Mouse (Mus musculus): ENCODE measurements at regions not wholly inside any gene's neighbourhood (a gene's known extent, or its start where the extent isn't known, plus 50 kb on each side); places are given as distances from the start of the nearest gene placed in this dataset.

DNA sequence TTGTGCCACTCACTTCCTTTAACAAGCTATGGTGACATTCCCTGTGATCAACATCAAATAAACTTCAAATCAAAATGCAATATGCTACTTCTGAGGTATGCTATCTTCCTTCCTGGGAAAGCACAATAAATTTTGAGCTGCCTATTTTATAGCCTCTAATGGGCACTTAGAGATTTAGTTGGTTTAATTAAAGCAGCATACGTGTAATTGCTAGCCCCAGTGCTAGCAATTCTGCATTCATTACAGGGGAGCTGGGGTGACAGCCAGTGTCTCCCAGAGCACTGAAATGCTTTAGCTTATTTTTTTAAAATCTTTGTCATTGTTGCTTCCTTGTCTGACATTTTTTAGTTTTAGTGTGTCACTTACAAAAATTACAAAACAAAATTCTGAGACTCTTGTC is 355.8 kb downstream of the Rnd3 start:
- TF ChIP-seq POLR2A (IDR thresholded peaks at IDR 0.05; ENCODE audit: borderline replicate concordance, extremely low read depth, insufficient read depth, insufficient read length), result no peak
- Histone ChIP-seq H3K27me3 (ENCODE audit: control insufficient read depth, insufficient read depth, low read length) (no peaks in the 10 kb centered on the region), H3K9ac (ENCODE audit: low read depth, low read length, severe bottlenecking) (no peak overlapping the region), H3K4me3 (replicated peaks; ENCODE audit: low read length) (no peak overlapping the region), H3K9me3 (ENCODE audit: control insufficient read depth, low read length) (no peaks in the 10 kb centered on the region; the same call in 1 of the 2 replicates), H3K27ac (replicated peaks; ENCODE audit: low read depth, low read length) (no peak overlapping the region), H3K4me2 (replicated peaks; ENCODE audit: low read depth, low read length, severe bottlenecking) (no peak overlapping the region), H3K4me1 (ENCODE audit: control insufficient read depth, insufficient read depth, low read length) (peaks cover 4% of the 10 kb centered on the region), H3K36me3 (ENCODE audit: control insufficient read depth, insufficient read depth, low read length) (no peaks in the 10 kb centered on the region)
- 37% methylated on average over 1 of the region's 1 CpGs for WGBS
- ATAC-seq (ENCODE audit: low FRiP score, low read depth) (no peak), DNase-seq (ENCODE audit: low spot score) (no peak)

DNA sequence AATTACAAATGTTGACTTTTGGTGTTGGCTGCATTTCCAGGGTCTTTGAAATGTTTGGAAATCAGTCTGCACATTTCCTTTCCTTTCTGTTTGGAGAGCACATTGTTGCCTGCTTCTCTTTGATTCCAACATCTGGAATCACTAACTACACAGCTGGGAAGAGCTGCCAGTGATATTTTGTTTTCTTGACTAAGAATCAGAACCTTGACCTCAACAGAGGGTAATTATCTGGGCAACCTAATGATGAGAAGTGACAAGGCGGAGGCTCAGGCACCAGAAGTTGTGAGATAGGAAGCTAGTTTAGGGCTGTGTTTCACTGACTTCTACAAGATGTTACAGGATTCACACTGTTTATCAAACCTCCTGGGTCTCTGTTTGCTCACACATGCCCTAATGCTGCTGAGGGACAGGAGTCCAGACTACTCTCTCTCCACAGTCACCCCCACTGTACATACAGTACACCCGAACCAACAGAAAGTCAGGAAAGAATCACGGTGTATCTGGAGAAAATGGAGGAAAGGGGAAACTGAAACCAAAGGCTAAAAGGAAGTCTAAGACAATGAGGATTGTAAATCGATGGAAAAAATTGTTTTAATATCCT is 359.8 kb downstream of the Rnd3 start:
- no peak for ATAC-seq (ENCODE audit: low FRiP score, low read depth)

DNA sequence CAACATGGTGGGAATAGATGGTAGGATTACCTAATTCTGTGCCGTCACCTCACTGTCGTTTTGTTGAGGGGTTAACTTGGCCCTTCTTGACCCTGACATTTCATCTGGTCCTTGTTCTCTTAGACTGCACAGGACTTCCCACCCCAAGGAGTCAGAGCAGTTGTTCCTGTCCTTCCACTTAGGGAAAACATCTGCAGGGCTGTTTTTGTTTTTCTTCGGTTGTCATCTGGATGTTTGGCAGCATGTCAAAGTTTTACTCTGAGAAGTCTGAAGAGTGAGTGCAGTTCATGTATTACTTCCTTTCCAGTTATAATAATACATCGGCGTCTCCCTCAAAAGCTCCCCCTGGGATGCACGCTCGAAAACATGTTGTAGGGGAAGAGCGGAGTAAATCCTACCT is 376.8 kb downstream of the Rnd3 start:
- peak; percentile 47; the same call in 1 of the 2 replicates for ATAC-seq (ENCODE audit: low FRiP score, low read depth)
- WGBS, result 62% methylated on average over 8 of the region's 8 CpGs
- Histone ChIP-seq H3K36me3 (ENCODE audit: control insufficient read depth, insufficient read depth, low read length) (no peaks in the 10 kb centered on the region), H3K9me3 (ENCODE audit: control insufficient read depth, low read length) (no peaks in the 10 kb centered on the region), H3K4me1 (ENCODE audit: control insufficient read depth, insufficient read depth, low read length) (no peaks in the 10 kb centered on the region), H3K4me2 (replicated peaks; ENCODE audit: low read depth, low read length, severe bottlenecking) (no peak overlapping the region), H3K4me3 (replicated peaks; ENCODE audit: low read length) (no peak overlapping the region), H3K27ac (replicated peaks; ENCODE audit: low read depth, low read length) (no peak overlapping the region), H3K27me3 (ENCODE audit: control insufficient read depth, insufficient read depth, low read length) (no peaks in the 10 kb centered on the region), H3K9ac (ENCODE audit: low read depth, low read length, severe bottlenecking) (no peak overlapping the region)
- peak; percentile 78 for DNase-seq (ENCODE audit: low spot score)
- no peak for TF ChIP-seq POLR2A (IDR thresholded peaks at IDR 0.05; ENCODE audit: borderline replicate concordance, extremely low read depth, insufficient read depth, insufficient read length)

More for the DNA sequence above, 359.8 kb downstream of the Rnd3 start:
- WGBS, result 43% methylated on average over 4 of the region's 4 CpGs
- Histone ChIP-seq H3K9ac (ENCODE audit: low read depth, low read length, severe bottlenecking) (no peak overlapping the region), H3K36me3 (ENCODE audit: control insufficient read depth, insufficient read depth, low read length) (no peaks in the 10 kb centered on the region), H3K27ac (replicated peaks; ENCODE audit: low read depth, low read length) (no peak overlapping the region), H3K4me1 (ENCODE audit: control insufficient read depth, insufficient read depth, low read length) (peaks cover 4% of the 10 kb centered on the region), H3K27me3 (ENCODE audit: control insufficient read depth, insufficient read depth, low read length) (no peaks in the 10 kb centered on the region), H3K4me3 (replicated peaks; ENCODE audit: low read length) (no peak overlapping the region), H3K4me2 (replicated peaks; ENCODE audit: low read depth, low read length, severe bottlenecking) (peak overlapping the region; percentile 16; the same call in 1 of the 2 replicates), H3K9me3 (ENCODE audit: control insufficient read depth, low read length) (no peaks in the 10 kb centered on the region; the same call in 1 of the 2 replicates)
- no peak for TF ChIP-seq POLR2A (IDR thresholded peaks at IDR 0.05; ENCODE audit: borderline replicate concordance, extremely low read depth, insufficient read depth, insufficient read length)
- peak; percentile 23 for DNase-seq (ENCODE audit: low spot score)

DNA sequence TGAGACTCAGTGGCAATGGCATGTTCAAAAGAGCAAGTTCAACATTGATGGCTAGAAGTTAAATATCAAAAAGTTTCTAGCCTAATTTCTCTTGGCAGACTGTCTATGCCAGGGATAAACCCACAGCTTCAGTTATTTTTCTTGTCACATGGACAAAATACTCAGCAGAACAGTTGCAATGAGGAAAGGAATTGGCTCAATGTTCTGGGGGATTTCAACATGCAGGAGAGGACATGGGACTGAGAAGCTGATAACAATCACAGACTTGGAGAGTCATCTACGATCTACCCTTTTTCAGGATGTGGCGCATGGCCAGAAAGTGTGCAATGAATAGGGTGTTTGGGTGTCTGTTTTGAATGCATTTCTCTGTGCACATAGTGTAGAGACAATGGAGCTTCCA is 389.9 kb downstream of the Rnd3 start:
- Histone ChIP-seq H3K4me2 (replicated peaks; ENCODE audit: low read depth, low read length, severe bottlenecking) (no peak overlapping the region), H3K4me3 (replicated peaks; ENCODE audit: low read length) (no peak overlapping the region), H3K27ac (replicated peaks; ENCODE audit: low read depth, low read length) (no peak overlapping the region), H3K36me3 (ENCODE audit: control insufficient read depth, insufficient read depth, low read length) (no peaks in the 10 kb centered on the region), H3K9me3 (ENCODE audit: control insufficient read depth, low read length) (no peaks in the 10 kb centered on the region), H3K27me3 (ENCODE audit: control insufficient read depth, insufficient read depth, low read length) (no peaks in the 10 kb centered on the region), H3K9ac (ENCODE audit: low read depth, low read length, severe bottlenecking) (no peak overlapping the region), H3K4me1 (ENCODE audit: control insufficient read depth, insufficient read depth, low read length) (no peaks in the 10 kb centered on the region)
- TF ChIP-seq POLR2A (IDR thresholded peaks at IDR 0.05; ENCODE audit: borderline replicate concordance, extremely low read depth, insufficient read depth, insufficient read length), result no peak
- ATAC-seq (ENCODE audit: low FRiP score, low read depth) (no peak), DNase-seq (ENCODE audit: low spot score) (no peak)
- 76% methylated on average over 2 of the region's 2 CpGs for WGBS

DNA sequence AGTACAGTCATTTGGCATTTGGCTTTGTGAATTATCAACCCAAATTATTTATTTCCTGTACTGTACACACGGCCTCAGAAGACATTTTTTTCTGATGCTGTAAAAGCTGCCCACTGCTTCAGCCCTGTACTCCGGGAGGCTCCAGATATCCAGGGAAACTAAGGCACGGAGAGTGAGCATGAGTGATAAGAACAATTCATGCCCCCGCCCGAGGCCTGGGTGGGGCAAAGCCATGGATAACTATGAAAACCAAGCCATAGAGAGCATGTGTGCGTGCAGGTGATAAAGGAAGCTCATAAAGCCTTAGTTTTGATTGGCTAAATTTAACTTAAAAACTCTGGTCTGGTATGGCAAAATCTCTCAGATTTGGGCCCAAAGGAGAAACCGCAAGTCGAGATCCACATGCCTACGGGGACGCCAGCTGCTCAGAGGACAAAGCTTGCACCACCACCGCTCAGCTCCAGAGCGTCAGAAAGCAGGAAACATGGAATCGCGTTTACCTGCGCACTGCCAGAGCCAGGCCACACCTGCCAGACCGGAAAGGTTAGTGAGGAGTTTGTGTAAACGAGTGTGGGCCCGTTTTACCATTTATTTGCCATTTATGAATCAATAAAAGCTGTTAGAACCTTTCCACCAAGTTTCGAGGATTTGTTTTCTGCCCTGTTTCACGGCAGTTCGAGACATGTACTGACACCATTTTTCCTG is 390.9 kb downstream of the Rnd3 start:
- Histone ChIP-seq H3K9ac (ENCODE audit: low read depth, low read length, severe bottlenecking) (no peak overlapping the region), H3K36me3 (ENCODE audit: control insufficient read depth, insufficient read depth, low read length) (no peaks in the 10 kb centered on the region), H3K4me1 (ENCODE audit: control insufficient read depth, insufficient read depth, low read length) (no peaks in the 10 kb centered on the region), H3K4me3 (replicated peaks; ENCODE audit: low read length) (no peak overlapping the region), H3K27me3 (ENCODE audit: control insufficient read depth, insufficient read depth, low read length) (no peaks in the 10 kb centered on the region), H3K27ac (replicated peaks; ENCODE audit: low read depth, low read length) (no peak overlapping the region), H3K4me2 (replicated peaks; ENCODE audit: low read depth, low read length, severe bottlenecking) (no peak overlapping the region), H3K9me3 (ENCODE audit: control insufficient read depth, low read length) (no peaks in the 10 kb centered on the region)
- ATAC-seq (ENCODE audit: low FRiP score, low read depth), result no peak
- no peak for TF ChIP-seq POLR2A (IDR thresholded peaks at IDR 0.05; ENCODE audit: borderline replicate concordance, extremely low read depth, insufficient read depth, insufficient read length)
- no peak for DNase-seq (ENCODE audit: low spot score)
- 66% methylated on average over 21 of the region's 21 CpGs for WGBS
